Mouse (Mus musculus) left cerebral cortex, postnatal 25 days (tissue): ENCODE data around the gene Aqp2. TPM values are rescaled to one million over a fixed set of nuclear protein-coding genes. Genes with fewer than 3 reads are reported as not detected.
A peak's percentile ranks its signal among the peaks of the same experiment; 100 is the strongest.

ENCODE experiments used
- DNase-seq, 2 experiments: peaks; one replicate each; pipeline ENCODE4 v3.0.0; 2022; ENCODE audit warnings: low spot score in 2 of 2, mixed read lengths in 1 of 2
- intact Hi-C: fragments of 180-260 bp; cut with DNase I; formaldehyde crosslinking; loops from one replicate; pipeline ENCODE4 v1.15.1; 2025
- total RNA-seq, 2 experiments: library from RNA; stranded (reverse); gene quantifications; 2 replicates each; pipeline ENCODE4 v1.2.3; 2021

The Aqp2 gene
- total RNA-seq, 2 experiments from 2014 or later = not detected

DNA sequence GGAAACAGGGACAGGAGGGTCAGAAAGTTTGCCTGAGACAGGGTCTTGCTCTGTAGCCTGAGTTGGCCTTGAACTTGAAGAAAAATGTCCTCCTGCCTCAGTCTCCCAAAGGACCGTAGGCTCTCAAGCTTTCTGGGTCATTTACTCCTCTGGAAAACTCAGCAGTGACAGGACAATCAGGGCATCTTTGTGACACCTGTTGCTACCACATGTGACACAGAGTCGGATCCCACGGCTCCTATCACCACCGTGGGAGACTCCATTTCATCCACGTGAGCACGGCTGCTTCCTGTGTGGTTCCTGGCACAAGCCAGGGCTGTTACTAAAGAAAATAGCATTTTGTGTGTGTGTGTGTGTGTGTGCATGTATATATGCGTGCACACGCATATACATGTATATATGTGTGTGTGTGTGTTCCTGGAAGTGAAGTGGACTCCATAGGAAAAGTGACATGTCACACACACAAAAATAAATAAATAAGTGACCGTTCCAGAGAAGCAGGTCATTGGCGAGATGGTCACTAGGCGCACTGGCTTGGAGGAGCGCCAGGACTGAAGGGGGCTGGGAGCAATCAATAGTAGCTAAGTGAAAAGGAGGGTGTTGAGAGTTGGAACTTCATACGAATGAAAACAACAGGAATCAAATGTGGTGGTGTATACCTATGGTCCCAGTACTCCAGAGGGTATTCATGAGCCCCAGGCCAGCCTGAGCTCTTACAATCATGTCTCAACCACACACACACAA lies 29.7 kb downstream of the Aqp2 start:
- intact Hi-C loops = no loop called here
- DNase-seq = no peak

- DNase-seq = no peak
- intact Hi-C loops = no loop called here
These were observed 32.7 kb downstream of the Aqp2 start for GRCm38 (mm10) chr15:99611563-99611962.

DNA sequence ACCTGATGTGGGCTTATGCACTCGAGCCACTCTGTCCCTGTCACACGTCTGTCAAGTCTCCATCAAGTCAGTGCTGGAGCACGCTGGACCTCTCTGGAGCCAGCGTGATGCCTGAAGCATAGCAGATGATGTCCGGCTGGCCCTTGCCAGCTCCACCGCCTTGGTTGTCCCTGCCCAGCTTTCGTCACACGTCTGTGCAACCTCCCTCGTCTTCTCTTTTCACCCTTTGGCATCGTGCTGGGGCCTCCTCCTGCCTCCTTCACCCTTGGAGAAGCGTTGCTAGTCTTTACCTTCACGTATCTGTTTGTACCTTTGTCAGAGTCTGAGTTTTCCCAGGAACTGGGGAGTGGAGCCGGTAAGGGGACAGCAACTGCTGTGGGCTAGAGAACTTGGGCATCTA lies 35.4 kb downstream of the Aqp2 start:
- intact Hi-C loops = no loop called here
- no peak for DNase-seq

GRCm38 (mm10) chr15:99614753-99615152 lies 35.9 kb downstream of the Aqp2 start:
- DNase-seq = peak in 1 of 2 experiments; percentile 58
- intact Hi-C loops = no loop called here

DNA sequence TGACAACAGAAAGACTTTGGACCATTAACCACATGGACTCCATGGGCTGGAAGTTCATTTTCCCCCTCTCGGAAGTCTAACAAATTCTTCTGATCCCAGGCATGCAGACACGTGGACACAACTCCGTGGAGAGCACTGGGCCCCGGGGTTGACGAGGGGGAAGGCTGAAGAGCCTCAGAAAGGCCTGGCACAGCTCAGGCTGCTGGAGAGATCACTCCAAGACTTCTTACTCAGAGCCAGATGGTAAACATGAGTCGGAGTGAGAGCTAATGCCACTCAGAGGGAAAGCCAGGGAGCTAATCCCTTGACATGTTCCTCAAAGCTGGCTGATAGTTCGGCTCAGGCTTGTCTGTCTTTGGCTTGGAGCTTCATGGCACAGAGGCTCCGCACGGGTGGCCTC lies 36.4 kb downstream of the Aqp2 start:
- intact Hi-C loops = no loop called here
- no peak for DNase-seq

DNA sequence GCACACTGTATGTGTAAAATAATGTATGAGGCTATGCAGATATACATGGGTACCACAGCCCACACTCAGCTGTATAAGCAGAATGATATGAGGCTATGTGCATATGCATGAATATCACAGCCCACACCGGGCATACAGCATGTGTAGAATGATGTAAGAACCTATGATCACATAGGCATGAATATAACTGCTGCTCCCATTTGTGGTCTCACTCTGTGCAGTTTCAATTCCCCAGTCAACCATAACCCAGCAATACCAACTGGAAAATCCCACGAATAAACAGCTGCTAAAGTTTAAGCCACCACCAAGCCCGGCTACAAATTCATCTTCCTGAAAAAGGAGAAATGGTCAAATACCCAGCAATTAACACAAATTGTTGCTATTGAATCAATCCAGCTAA lies 39.7 kb downstream of the Aqp2 start:
- no peak for DNase-seq
- intact Hi-C loops = no loop called here

DNA sequence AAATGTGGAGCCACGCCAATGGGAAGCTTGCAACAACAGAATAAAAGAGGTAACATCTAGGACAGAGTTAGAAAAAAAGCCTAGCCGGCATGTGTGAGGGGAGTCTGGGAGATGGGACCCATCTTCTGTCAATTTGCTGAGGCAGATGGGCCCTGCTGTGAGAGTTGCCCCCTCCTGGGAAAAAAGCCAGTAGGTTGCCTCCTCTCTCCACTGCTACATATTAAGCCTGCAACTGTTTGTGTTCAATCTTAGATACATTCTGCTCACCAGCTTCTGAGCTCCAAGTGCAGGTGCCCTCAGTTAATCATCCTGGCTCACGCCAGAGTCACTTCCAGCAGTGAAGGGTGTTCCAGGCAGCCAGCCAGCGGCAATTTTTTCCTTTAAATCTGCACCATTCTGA lies 41.0 kb downstream of the Aqp2 start:
- intact Hi-C loops = no loop called here
- peak in 1 of 2 experiments; percentile 43 for DNase-seq

DNA sequence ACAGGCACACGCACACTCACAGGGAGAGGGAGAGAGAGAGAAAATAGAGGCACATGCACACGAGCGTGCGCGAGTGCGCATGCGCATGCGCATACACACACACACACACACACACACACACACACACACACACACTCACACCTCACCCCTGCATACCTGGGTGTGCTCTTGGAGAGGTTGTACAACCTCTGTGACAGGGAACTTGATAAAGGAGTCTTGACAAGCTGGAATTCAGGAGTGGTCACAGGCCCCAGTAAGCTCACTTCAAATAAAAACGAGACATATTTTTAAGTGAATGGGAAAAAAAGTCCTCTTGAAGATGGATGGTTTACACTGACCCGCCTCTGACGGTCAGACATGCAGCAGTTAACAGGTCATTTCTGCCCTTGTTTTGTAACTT lies 43.2 kb downstream of the Aqp2 start:
- no peak for DNase-seq
- intact Hi-C loops = no loop called here

DNA sequence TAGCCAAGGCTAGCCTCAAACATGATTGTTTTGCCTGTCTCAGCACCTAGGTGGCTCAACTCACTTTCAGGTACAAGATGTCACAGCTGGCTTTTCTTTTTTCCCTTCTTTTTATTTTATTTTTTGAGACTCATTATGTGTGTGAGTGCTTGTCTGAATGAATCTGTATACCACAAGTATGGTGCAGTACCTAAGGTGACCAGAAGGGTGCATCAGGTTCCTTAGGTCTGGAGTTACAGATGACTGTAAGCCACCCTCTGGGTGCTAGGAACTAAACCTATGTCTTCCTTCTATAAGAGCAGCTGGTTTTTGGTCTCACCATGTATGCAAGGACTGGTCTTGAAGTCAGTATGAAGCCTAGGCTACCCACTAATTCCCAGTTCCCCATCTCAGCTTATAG lies 52.8 kb downstream of the Aqp2 start:
- no peak for DNase-seq
- intact Hi-C loops = no loop called here

Other genes starting within 250 kb of the Aqp2 start
- 10 to 100 TPM in 1 of 2 experiments, 1 to 10 TPM in 1; 9.5 to 10.7 TPM for gene Fmnl3, start 208.6 kb upstream of the Aqp2 start, total RNA-seq
- 100 to 1,000 TPM; 331 to 338 TPM for gene Tmbim6, start 186.2 kb upstream of the Aqp2 start, total RNA-seq
- 10 to 100 TPM; 16.8 to 22.3 TPM for gene Nckap5l, start 121.3 kb upstream of the Aqp2 start, total RNA-seq
- 1 to 10 TPM; 4.6 to 4.9 TPM for gene Bcdin3d, start 104.3 kb upstream of the Aqp2 start, total RNA-seq
- 100 to 1,000 TPM; 318 to 355 TPM for gene Faim2, start 50.9 kb upstream of the Aqp2 start, total RNA-seq
- gene Aqp5, start 11.7 kb downstream of the Aqp2 start, total RNA-seq = under 1 TPM; 0.50 to 0.76 TPM
- under 1 TPM; 0.48 to 0.62 TPM for gene Aqp6, start 22.3 kb downstream of the Aqp2 start, total RNA-seq
- gene Racgap1, start 72.6 kb downstream of the Aqp2 start, total RNA-seq = 1 to 10 TPM; 6.8 to 9.2 TPM
- 10 to 100 TPM; 73.8 to 78.5 TPM for gene Asic1, start 91.3 kb downstream of the Aqp2 start, total RNA-seq
- gene Smarcd1, start 123.1 kb downstream of the Aqp2 start, total RNA-seq = 100 to 1,000 TPM; 159 to 164 TPM
- gene Gm17349, start 126.4 kb downstream of the Aqp2 start, total RNA-seq = 1 to 10 TPM; 7.1 to 7.6 TPM
- gene Gpd1, start 138.5 kb downstream of the Aqp2 start, total RNA-seq = 10 to 100 TPM; 86.4 to 88.3 TPM
- 100 to 1,000 TPM; 126 to 128 TPM for gene Cox14, start 146.6 kb downstream of the Aqp2 start, total RNA-seq
- gene Cers5, start 193.8 kb downstream of the Aqp2 start, total RNA-seq = 10 to 100 TPM; 38.8 to 39.6 TPM